Mouse (Mus musculus): Measurements from ENCODE around the gene Bola1. TPM values are rescaled to one million over a fixed set of nuclear protein-coding genes. Genes with fewer than 3 reads are reported as not detected.
"Not testable (repeated sequence)": the region's sequence is repeated elsewhere in the genome, so short reads cannot be mapped to it uniquely, and the experiment has no call there.

Gene Bola1
- total RNA-seq, 2 experiments from 2014 or later: 20.4 to 23.2 TPM

DNA sequence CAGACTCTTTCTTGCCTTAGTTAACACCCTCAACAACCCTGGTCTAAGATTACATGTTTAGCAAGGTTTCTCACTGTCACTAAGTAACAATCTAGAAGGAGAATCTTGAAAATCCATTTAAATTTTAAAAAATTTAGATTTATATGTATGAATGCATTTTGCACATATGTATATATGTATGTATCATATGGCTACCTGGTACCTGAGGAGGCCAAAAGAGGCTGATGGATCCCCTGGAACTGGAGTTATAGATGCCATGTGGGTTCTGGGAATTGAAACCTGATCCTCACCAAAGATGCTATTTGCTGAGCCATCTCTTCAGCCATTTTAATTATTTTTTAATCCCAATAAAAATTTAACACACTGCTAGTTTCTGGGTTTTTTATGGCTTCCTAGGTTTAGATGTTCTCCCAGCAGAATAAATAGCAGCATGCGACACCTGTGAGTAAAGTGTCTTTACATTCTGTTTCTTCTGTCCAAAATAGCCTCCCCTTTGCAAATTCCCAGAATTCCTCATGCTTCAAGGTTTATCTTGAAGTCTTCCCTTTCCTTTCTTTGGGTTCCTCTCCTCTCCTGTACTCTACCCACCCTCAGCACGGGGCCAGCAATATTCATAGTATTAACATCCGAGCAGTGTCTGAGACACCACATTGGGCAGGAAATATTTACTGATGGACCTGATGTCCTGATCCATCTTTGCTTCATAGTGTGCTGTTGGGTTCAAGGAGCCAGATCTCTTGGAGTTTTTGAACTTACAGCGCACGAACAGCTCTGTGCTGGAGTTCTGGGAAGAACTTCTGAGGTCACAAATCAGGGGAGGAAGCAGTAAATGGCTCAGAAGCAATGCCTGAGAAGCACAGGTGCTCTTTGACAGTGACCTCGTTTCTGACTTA, 28.9 kb upstream of the Bola1 start:
- no peak for DNase-seq (ENCODE audit: low spot score in 2 of 2)

DNA sequence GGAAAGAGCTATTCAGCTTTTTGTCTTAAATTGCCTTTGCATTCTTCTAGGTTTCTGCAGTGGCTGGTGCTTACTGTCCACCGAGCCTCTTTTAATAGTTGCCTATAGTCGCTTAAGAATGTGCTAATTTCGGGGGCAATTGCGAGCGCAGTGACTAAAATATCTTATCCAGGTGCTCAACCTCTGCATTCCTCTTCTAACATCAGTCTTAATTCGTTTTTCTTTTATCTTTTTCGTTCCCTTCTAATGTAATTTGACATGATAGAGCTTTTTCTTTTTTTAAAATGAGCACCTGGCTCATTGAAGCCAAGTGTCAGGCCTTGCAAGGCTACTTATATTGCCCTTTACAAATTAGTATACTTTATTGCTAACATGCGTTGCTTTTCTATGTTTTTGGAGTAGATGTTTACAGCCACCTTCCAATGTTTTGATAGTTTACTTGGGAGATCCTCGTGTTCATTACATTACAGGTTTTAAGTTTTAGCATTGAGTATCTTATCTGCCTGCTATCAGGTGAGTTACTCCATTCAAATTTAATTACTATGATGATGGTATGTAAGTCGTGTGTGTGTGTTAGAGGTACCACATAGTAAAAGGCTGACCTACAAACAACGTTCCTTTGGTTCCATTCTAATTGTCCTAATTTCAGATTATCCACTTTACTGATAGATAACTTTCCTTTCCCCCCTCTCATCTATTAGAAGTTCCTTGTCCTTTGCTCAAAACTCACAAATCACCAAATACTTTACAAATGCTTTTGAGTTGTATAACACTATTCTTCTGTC, 28.0 kb upstream of the Bola1 start:
- DNase-seq (ENCODE audit: low spot score in 2 of 2): no peak

DNA sequence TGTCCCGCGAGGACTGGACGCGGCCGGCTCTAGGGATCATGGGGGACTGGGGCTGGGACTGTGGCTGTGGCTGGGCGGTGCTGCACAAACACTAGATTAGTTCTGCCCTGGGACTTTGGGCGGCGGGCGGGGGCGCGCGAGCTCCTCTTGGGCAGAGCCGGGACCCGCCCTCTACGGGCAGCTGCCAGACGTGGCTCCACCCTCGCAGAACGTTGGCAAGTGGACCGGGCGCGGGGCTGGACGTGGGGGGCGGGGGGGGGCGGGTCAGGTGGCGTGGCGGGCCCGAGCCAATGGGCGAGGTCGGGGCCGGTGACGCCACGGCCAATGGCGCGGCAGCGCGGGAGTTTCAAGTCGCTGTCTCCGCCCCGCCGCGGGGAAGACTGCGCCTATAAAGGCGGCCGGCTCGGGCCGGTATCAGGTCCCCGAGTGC, 26.9 kb upstream of the Bola1 start, which contains the start of gene Hist2h3c1:
TSS of gene Hist2h3c1 (plus strand) at position 259 of the 430 bp plus-strand sequence.
- not testable (repeated sequence) for DNase-seq (ENCODE audit: low spot score in 2 of 2)

DNA sequence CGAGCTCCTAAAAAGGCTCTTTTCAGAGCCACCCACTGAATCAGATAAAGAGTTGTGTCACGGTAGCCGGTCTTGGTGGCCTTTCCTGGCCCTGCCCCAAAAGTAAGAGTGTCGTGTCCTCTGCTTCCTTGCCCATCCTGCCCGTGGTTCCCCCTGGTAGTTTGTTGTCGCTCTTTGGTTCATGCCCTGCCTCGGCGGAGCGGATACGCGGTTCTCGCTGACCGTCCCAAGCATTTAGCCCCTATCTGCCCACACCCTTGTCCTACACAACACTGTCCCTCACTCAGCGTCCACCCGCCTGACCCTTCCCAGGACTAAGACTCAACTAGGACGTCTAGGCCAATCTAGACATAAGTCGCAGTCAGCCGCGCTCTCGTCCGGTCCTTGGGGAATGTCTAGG, 26.5 kb upstream of the Bola1 start:
- not testable (repeated sequence) for DNase-seq (ENCODE audit: low spot score in 2 of 2)

DNA sequence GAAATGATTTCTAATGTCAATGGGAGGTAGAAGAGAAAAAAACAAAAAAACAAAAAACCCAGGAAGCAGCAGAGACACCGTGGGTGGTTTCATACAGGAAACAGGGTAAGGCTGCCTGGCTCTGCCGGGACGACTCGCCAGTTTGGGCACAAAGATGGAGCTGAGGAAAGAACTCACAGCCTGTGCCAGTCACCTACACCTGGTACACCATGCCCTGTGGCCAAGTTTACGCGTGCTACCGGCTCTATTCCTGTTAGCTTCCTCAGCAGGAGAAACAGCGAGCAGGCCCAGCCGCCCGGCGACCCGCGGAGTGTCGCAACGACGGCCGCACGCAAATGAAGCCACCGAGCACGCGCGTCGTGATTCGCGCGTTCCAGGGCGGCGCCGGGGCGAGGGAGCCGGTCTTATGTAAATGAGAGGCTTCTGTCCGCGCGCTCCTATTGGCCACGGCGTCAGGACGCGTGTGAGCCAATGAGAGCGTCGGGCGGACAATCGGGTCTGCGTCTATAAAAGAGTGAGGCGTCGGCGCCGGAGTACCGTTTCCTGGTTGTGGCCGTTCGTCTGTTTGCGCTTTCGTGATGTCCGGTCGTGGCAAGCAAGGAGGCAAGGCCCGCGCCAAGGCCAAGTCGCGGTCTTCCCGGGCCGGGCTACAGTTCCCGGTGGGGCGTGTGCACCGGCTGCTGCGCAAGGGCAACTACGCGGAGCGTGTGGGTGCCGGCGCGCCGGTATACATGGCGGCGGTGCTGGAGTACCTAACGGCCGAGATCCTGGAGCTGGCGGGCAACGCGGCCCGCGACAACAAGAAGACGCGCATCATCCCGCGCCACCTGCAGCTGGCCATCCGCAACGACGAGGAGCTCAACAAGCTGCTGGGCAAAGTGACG, 25.7 kb upstream of the Bola1 start, which contains the start of gene Hist2h2aa1:
TSS of gene Hist2h2aa1 (plus strand) at position 495 of the 884 bp plus-strand sequence.
- DNase-seq (ENCODE audit: low spot score in 2 of 2): peak; percentile 65 to 81

DNA sequence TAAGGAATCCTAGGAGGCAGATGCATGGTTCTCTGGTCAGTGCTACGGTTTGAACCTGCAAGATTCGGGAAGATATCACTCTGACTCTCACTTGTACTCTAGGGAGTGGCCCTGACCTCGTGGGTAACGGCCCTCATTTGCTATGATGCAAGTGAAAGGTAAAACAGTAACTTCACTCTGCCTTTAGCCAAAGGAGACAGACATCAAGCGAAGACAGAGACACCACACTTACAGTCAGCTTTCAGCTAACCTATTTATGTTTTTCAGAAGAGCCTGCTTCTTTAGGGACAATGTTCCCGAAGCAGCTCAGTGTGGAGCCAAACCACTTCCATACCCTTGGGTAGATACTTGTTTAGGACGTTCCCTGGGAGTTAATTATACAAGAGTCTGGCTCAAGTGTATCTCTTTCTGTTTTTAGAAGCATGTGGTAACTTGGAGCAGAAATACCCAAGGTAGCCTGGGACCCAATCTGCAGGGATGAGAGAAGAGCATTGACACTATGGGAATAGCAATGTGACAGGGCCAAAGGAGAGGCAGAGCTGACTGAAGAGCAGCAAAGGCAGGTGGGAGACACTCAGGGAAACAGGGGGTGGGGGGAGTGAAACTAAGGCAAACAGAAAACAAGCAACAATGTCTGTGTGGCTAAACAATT, 24.5 kb upstream of the Bola1 start:
- DNase-seq (ENCODE audit: low spot score in 2 of 2): no peak

DNA sequence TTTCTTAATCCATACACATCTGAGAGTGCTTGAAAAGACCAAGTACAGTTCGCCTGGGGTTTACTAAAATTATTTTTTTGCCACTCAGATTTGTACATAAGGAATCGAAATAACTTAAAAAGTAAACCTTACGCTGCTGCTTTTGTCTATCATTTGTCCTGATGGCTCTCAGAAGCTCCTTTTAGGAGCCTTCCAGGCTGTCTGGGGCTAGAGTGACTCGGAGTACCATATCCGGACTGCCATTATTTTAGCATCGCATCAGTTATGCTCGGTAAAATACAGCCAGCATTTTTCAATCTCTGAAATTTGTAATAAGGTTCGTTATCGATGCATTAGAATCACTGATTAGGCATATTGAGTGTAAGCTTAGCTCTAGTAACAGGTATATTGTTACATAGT, 21.3 kb upstream of the Bola1 start:
- no peak for DNase-seq (ENCODE audit: low spot score in 2 of 2)

DNA sequence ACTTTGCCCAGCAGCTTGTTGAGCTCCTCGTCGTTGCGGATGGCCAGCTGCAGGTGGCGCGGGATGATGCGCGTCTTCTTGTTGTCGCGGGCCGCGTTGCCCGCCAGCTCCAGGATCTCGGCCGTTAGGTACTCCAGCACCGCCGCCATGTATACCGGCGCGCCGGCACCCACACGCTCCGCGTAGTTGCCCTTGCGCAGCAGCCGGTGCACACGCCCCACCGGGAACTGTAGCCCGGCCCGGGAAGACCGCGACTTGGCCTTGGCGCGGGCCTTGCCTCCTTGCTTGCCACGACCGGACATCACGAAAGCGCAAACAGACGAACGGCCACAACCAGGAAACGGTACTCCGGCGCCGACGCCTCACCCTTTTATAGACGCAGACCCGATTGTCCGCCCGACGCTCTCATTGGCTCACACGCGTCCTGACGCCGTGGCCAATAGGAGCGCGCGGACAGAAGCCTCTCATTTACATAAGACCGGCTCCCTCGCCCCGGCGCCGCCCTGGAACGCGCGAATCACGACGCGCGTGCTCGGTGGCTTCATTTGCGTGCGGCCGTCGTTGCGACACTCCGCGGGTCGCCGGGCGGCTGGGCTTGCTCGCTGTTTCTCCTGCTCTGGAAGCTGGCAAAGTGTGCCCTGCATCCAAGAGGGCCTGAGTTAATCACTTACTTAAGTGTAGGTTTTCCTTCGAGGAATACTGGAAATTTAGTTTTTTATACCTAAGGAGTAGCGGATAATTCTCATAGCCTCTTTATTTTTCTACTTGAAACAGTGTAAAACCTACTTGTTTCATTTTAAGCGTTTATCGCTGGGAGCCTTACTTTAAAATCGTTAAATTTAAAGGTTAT, 20.7 kb upstream of the Bola1 start, which contains the start of gene Hist2h2aa2:
TSS of gene Hist2h2aa2 (minus strand) at position 328 of the 850 bp plus-strand sequence.
- peak; percentile 82 to 94 for DNase-seq (ENCODE audit: low spot score in 2 of 2)

DNA sequence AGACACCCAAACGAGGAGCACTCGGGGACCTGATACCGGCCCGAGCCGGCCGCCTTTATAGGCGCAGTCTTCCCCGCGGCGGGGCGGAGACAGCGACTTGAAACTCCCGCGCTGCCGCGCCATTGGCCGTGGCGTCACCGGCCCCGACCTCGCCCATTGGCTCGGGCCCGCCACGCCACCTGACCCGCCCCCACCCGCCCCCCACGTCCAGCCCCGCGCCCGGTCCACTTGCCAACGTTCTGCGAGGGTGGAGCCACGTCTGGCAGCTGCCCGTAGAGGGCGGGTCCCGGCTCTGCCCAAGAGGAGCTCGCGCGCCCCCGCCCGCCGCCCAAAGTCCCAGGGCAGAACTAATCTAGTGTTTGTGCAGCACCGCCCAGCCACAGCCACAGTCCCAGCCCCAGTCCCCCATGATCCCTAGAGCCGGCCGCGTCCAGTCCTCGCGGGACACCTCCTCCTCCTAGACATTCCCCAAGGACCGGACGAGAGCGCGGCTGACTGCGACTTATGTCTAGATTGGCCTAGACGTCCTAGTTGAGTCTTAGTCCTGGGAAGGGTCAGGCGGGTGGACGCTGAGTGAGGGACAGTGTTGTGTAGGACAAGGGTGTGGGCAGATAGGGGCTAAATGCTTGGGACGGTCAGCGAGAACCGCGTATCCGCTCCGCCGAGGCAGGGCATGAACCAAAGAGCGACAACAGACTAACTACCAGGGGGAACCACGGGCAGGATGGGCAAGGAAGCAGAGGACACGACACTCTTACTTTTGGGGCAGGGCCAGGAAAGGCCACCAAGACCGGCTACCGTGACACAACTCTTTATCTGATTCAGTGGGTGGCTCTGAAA, 19.7 kb upstream of the Bola1 start, which contains the start of gene Hist2h3c2:
TSS of gene Hist2h3c2 (minus strand) at position 174 of the 840 bp plus-strand sequence.
- peak in 1 of 2 experiments; percentile 41 for DNase-seq (ENCODE audit: low spot score in 2 of 2)

DNA sequence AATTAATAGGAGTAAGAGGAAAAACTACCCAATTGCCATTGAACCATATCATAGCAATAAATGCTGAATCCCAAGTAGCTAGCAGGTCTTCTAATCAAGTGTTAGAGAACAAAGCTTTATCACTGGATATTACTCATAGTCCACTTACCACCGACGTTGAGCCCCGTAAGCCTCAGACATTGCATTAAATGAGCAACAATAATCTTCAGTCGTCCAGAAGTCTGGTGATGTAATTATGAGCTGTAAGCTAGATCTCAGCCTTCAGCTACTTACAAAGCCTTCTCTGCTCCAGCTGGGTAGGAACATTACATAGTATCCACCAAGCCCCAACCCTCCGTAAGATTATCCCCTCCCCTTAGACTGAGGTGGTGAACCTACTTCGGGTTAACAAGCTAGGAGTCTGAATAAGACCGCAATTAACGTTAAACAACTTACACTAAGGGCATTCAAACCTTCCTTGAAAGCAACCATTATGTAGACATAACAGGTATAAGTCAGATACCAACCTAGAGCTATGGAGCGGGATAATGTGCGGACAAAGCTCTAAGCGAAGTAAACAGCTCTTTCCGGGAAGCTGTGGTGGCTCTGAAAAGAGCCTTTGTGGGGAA, 18.5 kb upstream of the Bola1 start:
- no peak for DNase-seq (ENCODE audit: low spot score in 2 of 2)

DNA sequence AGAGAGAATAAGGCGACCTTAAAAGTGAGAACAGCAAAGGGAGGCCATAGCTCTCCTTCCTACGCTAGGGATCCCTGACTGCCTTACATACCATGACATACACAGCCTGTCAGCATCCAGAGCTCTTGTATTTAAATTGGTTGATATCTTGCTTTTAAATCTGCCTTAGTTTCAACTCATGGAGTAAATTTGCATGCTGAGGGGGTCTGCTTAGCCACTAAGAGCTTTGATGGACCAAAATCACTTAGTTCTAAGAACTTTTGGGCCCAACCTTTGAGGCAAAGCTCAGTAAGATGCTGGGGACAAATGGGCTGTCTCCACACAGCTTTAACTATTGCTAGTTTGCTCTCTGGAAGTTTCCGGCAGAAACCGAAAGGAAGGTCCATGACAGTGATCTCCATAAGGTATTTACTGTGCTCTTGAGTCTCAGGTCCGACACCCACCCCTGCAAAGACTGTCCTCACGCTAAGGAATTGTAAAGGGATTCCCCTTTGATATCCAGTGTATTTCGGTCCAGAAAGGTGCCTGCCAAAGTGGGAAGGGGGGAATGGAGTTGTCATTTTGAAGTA, 17.9 kb upstream of the Bola1 start:
- DNase-seq (ENCODE audit: low spot score in 2 of 2): no peak

DNA sequence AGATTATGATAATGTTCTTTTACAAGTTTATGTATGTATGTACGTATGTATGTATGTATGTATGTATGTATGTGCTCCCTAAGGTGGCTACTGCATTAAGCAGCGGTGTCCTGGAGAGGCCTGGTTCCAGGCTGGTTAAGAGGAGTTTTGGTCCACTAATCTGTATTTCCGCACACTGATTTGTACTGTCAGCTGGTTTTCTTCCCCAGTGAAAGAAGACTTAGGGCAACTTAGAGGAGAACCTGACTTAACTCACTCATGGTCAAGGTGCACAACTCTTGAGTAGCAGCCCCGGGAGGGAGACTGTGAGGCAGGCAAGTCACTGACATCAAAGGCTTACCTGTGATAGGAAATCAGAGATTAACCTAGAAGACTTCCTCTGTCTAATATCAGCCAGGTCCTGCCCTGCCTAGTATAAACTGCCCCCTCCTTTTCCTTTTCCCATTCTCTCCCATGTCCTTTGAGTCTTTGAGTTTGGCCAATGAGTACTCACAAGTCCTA, 17.4 kb upstream of the Bola1 start:
- no peak for DNase-seq (ENCODE audit: low spot score in 2 of 2)

DNA sequence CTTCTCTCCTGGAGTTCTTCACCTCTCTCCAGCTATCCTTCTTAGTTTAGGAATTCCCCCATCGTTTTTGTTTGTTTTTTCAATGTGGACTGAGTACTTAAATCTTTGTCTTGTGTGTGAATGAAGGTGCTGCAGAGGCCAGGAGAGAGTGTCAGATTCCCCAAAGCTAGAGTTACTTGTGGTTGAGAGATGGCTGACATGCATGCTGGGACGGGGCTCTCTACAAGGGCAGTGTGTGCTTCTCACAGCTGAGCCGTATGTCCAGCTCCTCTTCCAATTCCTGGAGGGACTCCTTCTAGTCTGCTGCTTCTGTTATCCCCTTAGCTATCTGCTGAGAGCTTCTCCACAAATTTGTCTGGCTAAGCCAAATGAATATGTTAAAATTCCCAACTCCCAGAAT, 16.3 kb upstream of the Bola1 start:
- no peak for DNase-seq (ENCODE audit: low spot score in 2 of 2)

DNA sequence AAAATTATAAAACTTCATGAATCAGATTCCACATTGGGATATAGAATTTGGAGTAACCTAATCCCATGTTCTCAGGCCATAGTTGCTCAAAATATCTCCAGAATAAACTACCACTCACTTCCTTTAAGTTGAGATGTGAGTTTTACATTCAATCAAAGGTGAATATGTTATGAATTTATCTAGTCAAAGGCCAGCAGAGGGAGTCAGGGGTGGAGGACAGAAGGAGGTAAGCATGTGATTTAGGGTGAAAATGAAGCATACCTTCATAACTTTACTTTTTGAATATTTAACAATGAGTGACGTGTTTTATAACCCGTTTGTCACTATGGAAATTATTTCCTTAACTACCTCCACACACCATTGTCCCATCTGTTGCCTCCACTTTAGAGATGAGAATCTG, 15.4 kb upstream of the Bola1 start:
- no peak for DNase-seq (ENCODE audit: low spot score in 2 of 2)

DNA sequence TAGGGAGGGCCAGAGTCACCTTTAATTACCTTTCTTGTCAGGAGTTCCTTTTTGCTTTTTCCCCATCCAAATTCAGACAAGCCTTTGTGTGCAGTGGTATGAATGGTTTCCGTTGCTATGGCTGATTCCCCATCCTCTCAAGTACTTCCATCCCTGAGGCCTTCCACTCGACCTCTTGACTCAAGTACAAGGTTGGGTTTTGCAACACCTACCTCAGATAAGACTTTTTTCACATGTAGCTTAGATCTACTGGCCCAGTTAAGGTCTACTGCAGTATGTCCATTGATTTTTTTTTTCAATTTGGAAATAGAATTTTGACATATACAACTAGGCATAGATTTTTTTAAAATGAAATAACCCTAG, 12.2 kb upstream of the Bola1 start:
- no peak for DNase-seq (ENCODE audit: low spot score in 2 of 2)

DNA sequence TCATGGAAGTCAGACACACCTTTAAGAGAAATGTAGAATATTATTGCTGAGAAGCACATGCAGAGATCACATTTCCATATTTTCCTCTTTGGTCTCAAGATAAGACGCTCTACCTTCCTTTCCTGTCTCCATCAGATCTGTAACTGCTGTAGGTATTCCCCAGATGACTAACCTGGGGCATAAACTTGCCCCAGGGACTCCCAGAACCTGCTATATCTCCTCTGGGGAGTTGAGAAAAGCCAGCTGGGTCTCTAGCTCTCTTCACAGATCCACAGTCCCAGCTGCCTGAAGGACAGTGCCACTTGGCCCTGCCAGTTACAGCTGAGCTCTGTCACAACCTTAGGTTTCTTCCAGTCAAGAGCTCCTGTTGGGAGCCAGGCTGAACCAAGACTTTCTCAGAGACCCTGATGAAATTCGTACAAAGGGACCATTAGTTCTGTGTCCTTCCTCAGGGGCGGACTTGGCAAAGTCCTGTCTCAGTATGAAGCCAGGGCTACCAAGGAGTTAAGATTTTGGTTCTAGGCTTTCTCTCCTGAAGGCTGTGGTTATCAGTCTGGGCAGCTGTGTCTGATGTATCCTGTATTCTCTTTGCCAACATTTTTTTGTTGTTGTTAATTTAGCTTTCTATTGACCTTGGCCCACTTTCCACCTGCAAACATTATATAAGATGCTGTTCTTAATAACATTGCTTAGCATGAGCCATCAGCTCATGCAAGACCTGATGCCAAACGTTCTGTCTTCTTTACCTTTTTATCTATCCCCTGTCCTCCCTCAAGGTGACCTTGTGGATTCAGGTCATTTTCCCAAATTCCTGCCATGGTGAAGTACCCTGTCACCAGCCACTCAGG, 11.6 kb upstream of the Bola1 start:
- DNase-seq (ENCODE audit: low spot score in 2 of 2): no peak

DNA sequence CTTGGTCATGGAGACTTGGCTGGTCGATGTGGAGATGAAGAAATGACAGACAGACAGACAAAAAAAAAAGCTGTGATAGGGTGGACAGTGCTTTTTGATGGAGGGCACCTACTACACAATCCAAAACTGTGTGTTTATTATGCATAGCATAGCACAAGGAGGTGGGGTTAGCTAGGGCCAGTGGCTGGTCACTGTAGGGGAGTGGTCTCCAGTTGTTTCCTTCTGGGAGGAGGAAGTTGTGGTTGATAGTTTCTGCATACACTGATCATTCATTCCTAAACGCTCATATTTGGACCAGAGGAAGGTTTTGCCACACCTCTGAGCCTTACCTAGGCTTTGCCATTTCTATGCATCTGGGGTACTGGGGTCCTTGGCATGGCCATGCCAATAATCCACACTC, 10.9 kb upstream of the Bola1 start:
- DNase-seq (ENCODE audit: low spot score in 2 of 2): no peak
